Mouse (Mus musculus) forebrain, embryonic 12.5 days (tissue): ENCODE results near the gene P2ry10b. TPM values are rescaled to one million over a fixed set of nuclear protein-coding genes. Genes with fewer than 3 reads are reported as not detected.

Source experiments
- ATAC-seq: fragments of 200-750 bp; cut with Nextera tagmentation; 2 replicates; pipeline ENCODE4 v1.8.0; 2017; ENCODE audit warnings: moderate TSS enrichment; ENCODE audit not compliant: low FRiP score
- H3K27ac ChIP-seq: fragments of 300-500 bp; sonication (generic); 2 replicates; pipeline ENCODE4 v1.5.1; 2016; ENCODE audit warnings: mild to moderate bottlenecking
- H3K27me3 ChIP-seq: fragments of 300-500 bp; sonication (generic); 2 replicates; pipeline ENCODE4 v1.6.1; 2016; ENCODE audit warnings: mild to moderate bottlenecking
- H3K36me3 ChIP-seq: fragments of 300-500 bp; sonication (generic); replicated peaks from 2 replicates; pipeline ENCODE4 v1.6.1; 2016; ENCODE audit warnings: mild to moderate bottlenecking
- H3K4me1 ChIP-seq: fragments of 300-500 bp; sonication (generic); 2 replicates; pipeline ENCODE4 v1.6.1; 2016
- H3K4me2 ChIP-seq: fragments of 300-500 bp; sonication (generic); 2 replicates; pipeline ENCODE4 v1.6.1; 2016; ENCODE audit warnings: mild to moderate bottlenecking, moderate library complexity
- H3K4me3 ChIP-seq: fragments of 300-500 bp; sonication (generic); replicated peaks from 2 replicates; pipeline ENCODE4 v1.5.1; 2016; ENCODE audit warnings: mild to moderate bottlenecking
- H3K9ac ChIP-seq: fragments of 300-500 bp; sonication (generic); 2 replicates; pipeline ENCODE4 v1.6.1; 2016; ENCODE audit warnings: mild to moderate bottlenecking
- H3K9me3 ChIP-seq: fragments of 300-500 bp; sonication (generic); 2 replicates; pipeline ENCODE4 v1.6.1; 2016
- WGBS: fragments of 180-500 bp; shearing (Covaris S2); methylation state at CpG from one replicate; pipeline ENCODE4 v1.1.7; 2016; 5-methylcytosine and 5-hydroxymethylcytosine counted together
- polyA plus RNA-seq: library from polyadenylated mRNA; unstranded; fragments of >200 nt; fragmentation: Nextera tagmentation; extraction: Ambion mirVana; gene quantifications from 2 replicates; pipeline ENCODE4 v1.2.1, GENCODE M21; 2016

P2ry10b gene
- polyA plus RNA-seq, result 0.34 and 0.54 TPM in 2 replicates

- no peaks in the 10 kb centered on the region for H3K4me1 ChIP-seq
- no peak within 1 kb of the TSS for H3K9ac ChIP-seq
- no peak for ATAC-seq
Observed at GRCm38 (mm10) chrX:107148681-107149080, at the start of gene P2ry10b. Gene P2ry10b (plus strand): TSS chrX:107148927.

GRCm38 (mm10) chrX:107116333-107116732 is 32.4 kb upstream of the P2ry10b start:
- Histone ChIP-seq H3K4me2 (no peak overlapping the region), H3K4me1 (no peaks in the 10 kb centered on the region), H3K36me3 (no peaks in the 10 kb centered on the region), H3K9ac (no peak overlapping the region), H3K27ac (no peak overlapping the region), H3K4me3 (no peak overlapping the region), H3K9me3 (no peaks in the 10 kb centered on the region), H3K27me3 (no peaks in the 10 kb centered on the region)
- WGBS, result 91% methylated on average over 1 of the region's 1 CpGs
- no peak for ATAC-seq

More at GRCm38 (mm10) chrX:107148681-107149080, at the start of gene P2ry10b:
- WGBS, result 89% methylated on average over 3 of the region's 3 CpGs
- Histone ChIP-seq H3K4me3 (no peak within 1 kb of the TSS), H3K4me2 (no peak within 1 kb of the TSS), H3K9me3 (no peaks in the 10 kb centered on the region), H3K27me3 (no peaks in the 10 kb centered on the region), H3K36me3 (no peaks in the 10 kb centered on the region), H3K27ac (no peak within 1 kb of the TSS)

- Histone ChIP-seq H3K9me3 (no peaks in the 10 kb centered on the region), H3K4me1 (no peaks in the 10 kb centered on the region), H3K27me3 (no peaks in the 10 kb centered on the region), H3K27ac (no peak overlapping the region), H3K4me3 (no peak overlapping the region), H3K36me3 (no peaks in the 10 kb centered on the region), H3K9ac (no peak overlapping the region), H3K4me2 (no peak overlapping the region)
- 83% methylated on average over 1 of the region's 1 CpGs for WGBS
- ATAC-seq, result no peak
Observed at GRCm38 (mm10) chrX:107116987-107117386, 31.7 kb upstream of the P2ry10b start.

- H3K4me3 ChIP-seq, result no peak overlapping the region
- H3K9ac ChIP-seq, result no peak overlapping the region
- 90% methylated on average over 3 of the region's 3 CpGs for WGBS
- no peak overlapping the region for H3K27ac ChIP-seq
- no peak for ATAC-seq
- H3K27me3 ChIP-seq, result no peaks in the 10 kb centered on the region
- no peaks in the 10 kb centered on the region for H3K4me1 ChIP-seq
- H3K9me3 ChIP-seq, result no peaks in the 10 kb centered on the region
- H3K4me2 ChIP-seq, result no peak overlapping the region
- no peaks in the 10 kb centered on the region for H3K36me3 ChIP-seq
Observed at GRCm38 (mm10) chrX:107143184-107143583, 5.5 kb upstream of the P2ry10b start.

- no peak for ATAC-seq
- Histone ChIP-seq H3K9me3 (no peaks in the 10 kb centered on the region), H3K4me1 (no peaks in the 10 kb centered on the region), H3K27ac (no peak overlapping the region), H3K36me3 (no peaks in the 10 kb centered on the region), H3K4me3 (no peak overlapping the region), H3K27me3 (no peaks in the 10 kb centered on the region), H3K4me2 (no peak overlapping the region), H3K9ac (no peak overlapping the region)
- WGBS, result 70% methylated on average over 2 of the region's 2 CpGs
Observed at GRCm38 (mm10) chrX:107143930-107144329, 4.8 kb upstream of the P2ry10b start.

- Histone ChIP-seq H3K4me1 (no peaks in the 10 kb centered on the region), H3K36me3 (no peaks in the 10 kb centered on the region), H3K9ac (no peak overlapping the region), H3K4me2 (no peak overlapping the region), H3K4me3 (no peak overlapping the region), H3K27ac (no peak overlapping the region), H3K27me3 (no peaks in the 10 kb centered on the region), H3K9me3 (no peaks in the 10 kb centered on the region)
- ATAC-seq, result no peak
- 64% methylated on average over 4 of the region's 4 CpGs for WGBS
Observed at GRCm38 (mm10) chrX:107149391-107149993, 765 bp downstream of the P2ry10b start.

- H3K36me3 ChIP-seq, result no peaks in the 10 kb centered on the region
- no peaks in the 10 kb centered on the region for H3K27me3 ChIP-seq
- H3K4me2 ChIP-seq, result no peak overlapping the region
- no peak overlapping the region for H3K9ac ChIP-seq
- H3K27ac ChIP-seq, result no peak overlapping the region
- no peak overlapping the region for H3K4me3 ChIP-seq
- no peaks in the 10 kb centered on the region for H3K4me1 ChIP-seq
- H3K9me3 ChIP-seq, result no peaks in the 10 kb centered on the region
- no peak for ATAC-seq
- 46% methylated on average over 5 of the region's 5 CpGs for WGBS
Observed at GRCm38 (mm10) chrX:107150027-107150426, 1.3 kb downstream of the P2ry10b start.

GRCm38 (mm10) chrX:107150752-107151515 is 2.2 kb downstream of the P2ry10b start:
- Histone ChIP-seq H3K4me1 (no peaks in the 10 kb centered on the region), H3K9ac (no peak overlapping the region), H3K27me3 (no peaks in the 10 kb centered on the region), H3K4me2 (no peak overlapping the region), H3K27ac (no peak overlapping the region), H3K36me3 (no peaks in the 10 kb centered on the region), H3K4me3 (no peak overlapping the region), H3K9me3 (no peaks in the 10 kb centered on the region)
- ATAC-seq, result no peak
- 54% methylated on average over 4 of the region's 4 CpGs for WGBS

- WGBS, result 77% methylated on average over 2 of the region's 2 CpGs
- ATAC-seq, result no peak
- no peak overlapping the region for H3K9ac ChIP-seq
Observed at GRCm38 (mm10) chrX:107156021-107156420, 7.3 kb downstream of the P2ry10b start.

GRCm38 (mm10) chrX:107160496-107160895 is 11.8 kb downstream of the P2ry10b start:
- no peaks in the 10 kb centered on the region for H3K9me3 ChIP-seq
- no peak overlapping the region for H3K4me3 ChIP-seq
- H3K9ac ChIP-seq, result no peak overlapping the region
- ATAC-seq, result no peak
- H3K27me3 ChIP-seq, result no peaks in the 10 kb centered on the region
- H3K4me1 ChIP-seq, result no peaks in the 10 kb centered on the region
- H3K36me3 ChIP-seq, result no peaks in the 10 kb centered on the region
- no peak overlapping the region for H3K27ac ChIP-seq
- no peak overlapping the region for H3K4me2 ChIP-seq

More at GRCm38 (mm10) chrX:107156021-107156420, 7.3 kb downstream of the P2ry10b start:
- no peaks in the 10 kb centered on the region for H3K27me3 ChIP-seq
- no peak overlapping the region for H3K4me2 ChIP-seq
- no peaks in the 10 kb centered on the region for H3K36me3 ChIP-seq
- H3K9me3 ChIP-seq, result no peaks in the 10 kb centered on the region
- no peaks in the 10 kb centered on the region for H3K4me1 ChIP-seq
- no peak overlapping the region for H3K4me3 ChIP-seq
- H3K27ac ChIP-seq, result no peak overlapping the region

GRCm38 (mm10) chrX:107168281-107168680 is 19.6 kb downstream of the P2ry10b start:
- no peaks in the 10 kb centered on the region for H3K4me1 ChIP-seq
- no peak overlapping the region for H3K4me3 ChIP-seq
- no peaks in the 10 kb centered on the region for H3K36me3 ChIP-seq
- 10% methylated on average over 1 of the region's 1 CpGs for WGBS
- no peak overlapping the region for H3K27ac ChIP-seq
- no peak overlapping the region for H3K4me2 ChIP-seq
- no peaks in the 10 kb centered on the region for H3K27me3 ChIP-seq
- ATAC-seq, result no peak
- H3K9me3 ChIP-seq, result no peaks in the 10 kb centered on the region
- no peak overlapping the region for H3K9ac ChIP-seq

GRCm38 (mm10) chrX:107169128-107169527 is 20.4 kb downstream of the P2ry10b start:
- ATAC-seq, result no peak
- no peak overlapping the region for H3K9ac ChIP-seq
- H3K4me3 ChIP-seq, result no peak overlapping the region
- H3K27me3 ChIP-seq, result no peaks in the 10 kb centered on the region
- no peaks in the 10 kb centered on the region for H3K4me1 ChIP-seq
- H3K27ac ChIP-seq, result no peak overlapping the region
- no peak overlapping the region for H3K4me2 ChIP-seq
- H3K9me3 ChIP-seq, result no peaks in the 10 kb centered on the region
- no peaks in the 10 kb centered on the region for H3K36me3 ChIP-seq

- H3K4me1 ChIP-seq, result no peaks in the 10 kb centered on the region
- WGBS, result 88% methylated on average over 1 of the region's 1 CpGs
- ATAC-seq, result no peak
Observed at GRCm38 (mm10) chrX:107178742-107179141, 30.0 kb downstream of the P2ry10b start.

More at GRCm38 (mm10) chrX:107178742-107179141, 30.0 kb downstream of the P2ry10b start:
- Histone ChIP-seq H3K9me3 (no peaks in the 10 kb centered on the region), H3K4me2 (no peak overlapping the region), H3K36me3 (no peaks in the 10 kb centered on the region), H3K27ac (no peak overlapping the region), H3K9ac (no peak overlapping the region), H3K27me3 (no peaks in the 10 kb centered on the region), H3K4me3 (no peak overlapping the region)
